Mouse (Mus musculus): ENCODE measurements around the gene Clrn1. TPM values are rescaled to one million over a fixed set of nuclear protein-coding genes. Genes with fewer than 3 reads are reported as not detected.

Gene Clrn1
- polyA plus RNA-seq, 1 experiment from 2014 or later: 0.08 TPM

GRCm38 (mm10) chr3:58814191-58814590, 70.9 kb downstream of the Clrn1 start:
- Histone ChIP-seq H3K4me1 (replicated peaks; ENCODE audit: control insufficient read depth, insufficient read depth, low read length) (no peaks in the 10 kb centered on the region), H3K27me3 (ENCODE audit: control insufficient read depth, insufficient read depth, low read depth, low read length) (no peaks in the 10 kb centered on the region), H3K36me3 (ENCODE audit: control insufficient read depth, insufficient read depth, low read length) (no peaks in the 10 kb centered on the region), H3K27ac (ENCODE audit: low read length) (no peak overlapping the region), H3K9ac (ENCODE audit: low read length) (no peak overlapping the region), H3K4me2 (ENCODE audit: low read depth, low read length) (no peak overlapping the region), H3K9me3 (ENCODE audit: control insufficient read depth, low read length) (no peaks in the 10 kb centered on the region), H3K4me3 (ENCODE audit: low read length) (no peak overlapping the region)
- no peak for ATAC-seq (ENCODE audit: low read depth)
- 87% methylated on average over 3 of the region's 3 CpGs for WGBS

DNA sequence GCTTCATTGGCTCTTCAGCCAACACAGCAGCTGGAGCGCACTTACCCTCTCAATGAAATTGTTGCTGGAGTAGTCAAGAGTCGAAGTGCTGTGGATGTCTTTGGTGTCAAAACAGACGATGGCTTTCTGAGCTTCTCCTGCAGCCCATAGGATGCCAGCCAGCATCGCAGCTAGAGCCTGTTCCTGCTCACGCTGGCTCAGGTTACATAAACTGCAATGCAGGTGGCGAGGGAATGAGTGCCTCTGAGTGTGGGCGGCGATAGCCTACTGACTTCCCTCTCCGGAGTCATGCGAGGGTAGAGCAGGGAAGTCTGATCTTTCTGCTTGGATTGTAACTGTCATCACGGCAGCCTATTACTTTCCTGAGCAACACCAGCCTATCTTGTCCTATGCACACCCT, 74.8 kb downstream of the Clrn1 start:
- no peaks in the 10 kb centered on the region for H3K36me3 ChIP-seq (ENCODE audit: control insufficient read depth, insufficient read depth, low read length)
- no peaks in the 10 kb centered on the region for H3K9me3 ChIP-seq (ENCODE audit: control insufficient read depth, low read length)
- H3K4me1 ChIP-seq (replicated peaks; ENCODE audit: control insufficient read depth, insufficient read depth, low read length): no peaks in the 10 kb centered on the region
- WGBS: 20% methylated on average over 11 of the region's 11 CpGs
- no peak overlapping the region for H3K4me3 ChIP-seq (ENCODE audit: low read length)
- H3K4me2 ChIP-seq (ENCODE audit: low read depth, low read length): no peak overlapping the region
- H3K9ac ChIP-seq (ENCODE audit: low read length): no peak overlapping the region
- no peak for ATAC-seq (ENCODE audit: low read depth)
- H3K27ac ChIP-seq (ENCODE audit: low read length): no peak overlapping the region
- no peaks in the 10 kb centered on the region for H3K27me3 ChIP-seq (ENCODE audit: control insufficient read depth, insufficient read depth, low read depth, low read length)

DNA sequence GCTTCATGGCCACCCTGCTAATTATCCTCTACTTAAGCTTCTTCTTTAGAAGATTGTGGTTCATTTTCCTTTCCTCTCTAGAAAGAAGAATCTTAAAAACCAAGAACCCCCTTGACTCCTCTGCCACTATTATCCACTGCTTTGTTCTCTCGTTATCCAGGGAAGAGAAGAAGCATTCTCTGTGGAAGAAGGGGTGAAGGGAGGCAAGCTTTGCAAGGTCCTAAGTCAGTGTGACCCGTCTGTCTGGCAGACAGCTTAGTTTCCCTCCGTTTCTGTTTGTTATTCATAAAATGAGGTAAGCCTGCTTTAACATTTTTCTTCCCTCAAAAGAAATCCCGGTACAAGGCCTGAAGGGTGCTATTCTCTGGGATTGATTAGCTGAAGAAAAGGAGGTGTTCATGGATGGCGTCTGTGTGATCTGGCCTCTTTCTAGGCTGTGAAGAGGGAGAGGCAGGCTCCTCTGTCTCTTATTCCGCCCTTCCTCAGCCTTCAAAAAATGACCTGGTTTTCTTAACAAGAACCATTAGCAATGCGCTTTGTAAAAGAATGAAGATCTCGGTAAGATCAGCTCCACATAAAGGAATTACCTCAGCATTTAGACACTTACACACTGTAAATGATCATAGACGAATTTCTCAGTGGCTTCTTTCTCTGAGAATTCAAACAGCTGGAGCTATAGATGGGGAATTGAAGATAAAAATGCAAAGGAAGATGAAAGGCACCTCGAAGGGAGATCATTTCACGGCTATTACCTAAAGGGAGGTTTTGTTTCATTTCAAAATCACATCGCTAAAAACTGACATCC, 75.8 kb downstream of the Clrn1 start:
- Histone ChIP-seq H3K4me2 (ENCODE audit: low read depth, low read length) (no peak overlapping the region), H3K9ac (ENCODE audit: low read length) (no peak overlapping the region), H3K9me3 (ENCODE audit: control insufficient read depth, low read length) (no peaks in the 10 kb centered on the region), H3K4me1 (replicated peaks; ENCODE audit: control insufficient read depth, insufficient read depth, low read length) (no peaks in the 10 kb centered on the region), H3K27me3 (ENCODE audit: control insufficient read depth, insufficient read depth, low read depth, low read length) (no peaks in the 10 kb centered on the region), H3K4me3 (ENCODE audit: low read length) (no peak overlapping the region), H3K36me3 (ENCODE audit: control insufficient read depth, insufficient read depth, low read length) (no peaks in the 10 kb centered on the region), H3K27ac (ENCODE audit: low read length) (no peak overlapping the region)
- no peak for ATAC-seq (ENCODE audit: low read depth)
- 50% methylated on average over 12 of the region's 12 CpGs for WGBS

DNA sequence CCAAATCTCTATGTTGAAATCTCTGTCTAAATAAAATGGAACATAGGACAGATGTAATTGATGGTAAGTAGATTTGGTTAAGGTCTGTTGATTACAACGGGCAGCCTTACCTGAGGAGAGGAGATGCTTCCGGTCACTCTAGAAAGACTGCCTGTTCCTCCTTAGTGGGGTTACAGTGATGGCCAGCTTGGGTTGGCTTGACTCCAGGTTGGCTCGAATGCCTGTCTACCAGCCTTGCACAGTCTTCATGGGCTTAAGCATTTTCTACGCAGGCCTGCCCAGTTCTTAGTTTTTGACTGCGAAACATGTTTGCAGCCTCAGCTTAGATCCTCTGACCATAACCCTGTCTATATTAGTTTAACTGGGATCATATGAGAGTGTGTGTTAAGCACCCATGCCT, 76.5 kb downstream of the Clrn1 start:
- Histone ChIP-seq H3K4me1 (replicated peaks; ENCODE audit: control insufficient read depth, insufficient read depth, low read length) (no peaks in the 10 kb centered on the region), H3K27me3 (ENCODE audit: control insufficient read depth, insufficient read depth, low read depth, low read length) (no peaks in the 10 kb centered on the region), H3K9ac (ENCODE audit: low read length) (no peak overlapping the region), H3K36me3 (ENCODE audit: control insufficient read depth, insufficient read depth, low read length) (no peaks in the 10 kb centered on the region), H3K9me3 (ENCODE audit: control insufficient read depth, low read length) (no peaks in the 10 kb centered on the region), H3K27ac (ENCODE audit: low read length) (no peak overlapping the region), H3K4me3 (ENCODE audit: low read length) (no peak overlapping the region), H3K4me2 (ENCODE audit: low read depth, low read length) (no peak overlapping the region)
- WGBS: 84% methylated on average over 5 of the region's 5 CpGs
- no peak for ATAC-seq (ENCODE audit: low read depth)

- WGBS: 62% methylated on average over 6 of the region's 6 CpGs
- Histone ChIP-seq H3K9ac (ENCODE audit: low read length) (no peak overlapping the region), H3K36me3 (ENCODE audit: control insufficient read depth, insufficient read depth, low read length) (no peaks in the 10 kb centered on the region), H3K4me3 (ENCODE audit: low read length) (no peak overlapping the region), H3K4me2 (ENCODE audit: low read depth, low read length) (no peak overlapping the region), H3K27ac (ENCODE audit: low read length) (no peak overlapping the region), H3K9me3 (ENCODE audit: control insufficient read depth, low read length) (no peaks in the 10 kb centered on the region), H3K27me3 (ENCODE audit: control insufficient read depth, insufficient read depth, low read depth, low read length) (no peaks in the 10 kb centered on the region), H3K4me1 (replicated peaks; ENCODE audit: control insufficient read depth, insufficient read depth, low read length) (no peaks in the 10 kb centered on the region)
- ATAC-seq (ENCODE audit: low read depth): no peak
Observed at GRCm38 (mm10) chr3:58804745-58805144, 80.4 kb downstream of the Clrn1 start.

- no peak for ATAC-seq (ENCODE audit: low read depth)
- H3K4me2 ChIP-seq (ENCODE audit: low read depth, low read length): no peak overlapping the region
- H3K4me1 ChIP-seq (replicated peaks; ENCODE audit: control insufficient read depth, insufficient read depth, low read length): no peaks in the 10 kb centered on the region
- no peaks in the 10 kb centered on the region for H3K9me3 ChIP-seq (ENCODE audit: control insufficient read depth, low read length)
- no peaks in the 10 kb centered on the region for H3K36me3 ChIP-seq (ENCODE audit: control insufficient read depth, insufficient read depth, low read length)
- H3K27ac ChIP-seq (ENCODE audit: low read length): no peak overlapping the region
- no peaks in the 10 kb centered on the region for H3K27me3 ChIP-seq (ENCODE audit: control insufficient read depth, insufficient read depth, low read depth, low read length)
- no peak overlapping the region for H3K9ac ChIP-seq (ENCODE audit: low read length)
- WGBS: 66% methylated on average over 4 of the region's 4 CpGs
- H3K4me3 ChIP-seq (ENCODE audit: low read length): no peak overlapping the region
Observed at GRCm38 (mm10) chr3:58798676-58799075, 86.5 kb downstream of the Clrn1 start.

- no peak for ATAC-seq (ENCODE audit: low read depth)
- Histone ChIP-seq H3K4me1 (replicated peaks; ENCODE audit: control insufficient read depth, insufficient read depth, low read length) (no peaks in the 10 kb centered on the region), H3K27me3 (ENCODE audit: control insufficient read depth, insufficient read depth, low read depth, low read length) (no peaks in the 10 kb centered on the region), H3K27ac (ENCODE audit: low read length) (no peak overlapping the region), H3K9ac (ENCODE audit: low read length) (no peak overlapping the region), H3K9me3 (ENCODE audit: control insufficient read depth, low read length) (no peaks in the 10 kb centered on the region), H3K4me2 (ENCODE audit: low read depth, low read length) (no peak overlapping the region), H3K36me3 (ENCODE audit: control insufficient read depth, insufficient read depth, low read length) (no peaks in the 10 kb centered on the region), H3K4me3 (ENCODE audit: low read length) (no peak overlapping the region)
- 81% methylated on average over 8 of the region's 8 CpGs for WGBS
Observed at GRCm38 (mm10) chr3:58798245-58798644, 86.9 kb downstream of the Clrn1 start.

Other genes with a start within 250 kb of the Clrn1 start
- gene Erich6, start 248.1 kb downstream of the Clrn1 start, polyA plus RNA-seq (2015; fragmentation: Nextera tagmentation; extraction: Ambion mirVana): not detected in 2 replicates
- gene Siah2, start 192.9 kb downstream of the Clrn1 start, polyA plus RNA-seq (2015; fragmentation: Nextera tagmentation; extraction: Ambion mirVana): 3.7 and 4.1 TPM in 2 replicates
- not detected in 2 replicates for gene Mindy4b-ps, start 63.0 kb downstream of the Clrn1 start, polyA plus RNA-seq (2015; fragmentation: Nextera tagmentation; extraction: Ambion mirVana)
- gene Med12l, start 120.5 kb upstream of the Clrn1 start, polyA plus RNA-seq (2015; fragmentation: Nextera tagmentation; extraction: Ambion mirVana): 1.4 TPM in 2 replicates
- 1.4 and 1.8 TPM in 2 replicates for gene Gpr171, start 216.5 kb upstream of the Clrn1 start, polyA plus RNA-seq (2015; fragmentation: Nextera tagmentation; extraction: Ambion mirVana)

All from lung, embryonic 16.5 days (tissue).